Mouse (Mus musculus) heart, postnatal 36 days (tissue): ENCODE data around the gene Gm21987. TPM values are rescaled to one million over a fixed set of nuclear protein-coding genes. Genes with fewer than 3 reads are reported as not detected.

Experiments used
- total RNA-seq, 2 experiments: library from RNA; stranded (reverse); gene quantifications; 2 replicates each; pipeline ENCODE4 v1.2.3; 2021

The Gm21987 gene
- total RNA-seq, 2 experiments from 2014 or later: not detected

Other genes with a start within 250 kb of the Gm21987 start
- gene Nr1i2, start 52.2 kb upstream of the Gm21987 start, total RNA-seq: not detected
- not detected for gene Maats1, start 4.9 kb upstream of the Gm21987 start, total RNA-seq
- gene Cox17, start within 50 bp of the Gm21987 start, total RNA-seq: 100 to 1,000 TPM; 313 to 334 TPM
- 100 to 1,000 TPM; 442 to 516 TPM for gene Popdc2, start 15.2 kb downstream of the Gm21987 start, total RNA-seq
- gene Pla1a, start 86.1 kb downstream of the Gm21987 start, total RNA-seq: 10 to 100 TPM in 1 of 2 experiments, 1 to 10 TPM in 1; 9.1 to 10.1 TPM
- 10 to 100 TPM; 22.8 to 23.1 TPM for gene Adprh, start 105.7 kb downstream of the Gm21987 start, total RNA-seq
- under 1 TPM; 0.56 to 0.79 TPM for gene Cd80, start 108.5 kb downstream of the Gm21987 start, total RNA-seq
- 10 to 100 TPM; 62.4 to 74.4 TPM for gene Timmdc1, start 175.6 kb downstream of the Gm21987 start, total RNA-seq
- 10 to 100 TPM; 10.4 to 11.2 TPM for gene Poglut1, start 203.2 kb downstream of the Gm21987 start, total RNA-seq
- 10 to 100 TPM; 15.3 to 20.8 TPM for gene Tmem39a, start 211.7 kb downstream of the Gm21987 start, total RNA-seq